Mouse (Mus musculus): ENCODE measurements around the gene Rab19. TPM values are rescaled to one million over a fixed set of nuclear protein-coding genes. Genes with fewer than 3 reads are reported as not detected.
"Not testable (repeated sequence)": the region's sequence is repeated elsewhere in the genome, so short reads cannot be mapped to it uniquely, and the experiment has no call there.

Gene Rab19
- polyA plus RNA-seq (2017; shearing (Covaris generic)), result 10 to 100 TPM; 64.0 to 72.1 TPM

- no peak for ATAC-seq
These were observed at the start of gene Rab19 for GRCm38 (mm10) chr6:39381125-39381880. TSS of gene Rab19 (plus strand) at chr6:39381175.

GRCm38 (mm10) chr6:39331998-39332700 lies 48.8 kb upstream of the Rab19 start:
- no peak for ATAC-seq

GRCm38 (mm10) chr6:39334224-39334623 lies 46.8 kb upstream of the Rab19 start:
- ATAC-seq, result peak; percentile 99

GRCm38 (mm10) chr6:39334873-39335272 lies 46.1 kb upstream of the Rab19 start:
- no peak for ATAC-seq

- no peak for ATAC-seq
These were observed 42.6 kb upstream of the Rab19 start for GRCm38 (mm10) chr6:39338359-39338758.

GRCm38 (mm10) chr6:39341798-39342197 lies 39.2 kb upstream of the Rab19 start:
- ATAC-seq, result no peak

GRCm38 (mm10) chr6:39344020-39344419 lies 37.0 kb upstream of the Rab19 start:
- ATAC-seq, result peak; percentile 44

- ATAC-seq, result no peak
These were observed 35.5 kb upstream of the Rab19 start for GRCm38 (mm10) chr6:39345430-39345829.

GRCm38 (mm10) chr6:39346991-39347501 lies 33.9 kb upstream of the Rab19 start:
- no peak for ATAC-seq

- ATAC-seq, result peak; percentile 71
These were observed 32.8 kb upstream of the Rab19 start for GRCm38 (mm10) chr6:39347880-39348814.

GRCm38 (mm10) chr6:39348946-39349345 lies 32.0 kb upstream of the Rab19 start:
- no peak for ATAC-seq

- ATAC-seq, result not testable (repeated sequence)
These were observed 21.8 kb upstream of the Rab19 start for GRCm38 (mm10) chr6:39359207-39359606.

- no peak for ATAC-seq
These were observed 18.3 kb upstream of the Rab19 start for GRCm38 (mm10) chr6:39362684-39363083.

- no peak for ATAC-seq
These were observed 11.3 kb upstream of the Rab19 start for GRCm38 (mm10) chr6:39369631-39370030.

GRCm38 (mm10) chr6:39372042-39372441 lies 8.9 kb upstream of the Rab19 start:
- ATAC-seq, result no peak

GRCm38 (mm10) chr6:39372727-39373126 lies 8.2 kb upstream of the Rab19 start:
- ATAC-seq, result no peak

- no peak for ATAC-seq
These were observed 7.5 kb upstream of the Rab19 start for GRCm38 (mm10) chr6:39373301-39373955.

- ATAC-seq, result no peak
These were observed 4.2 kb upstream of the Rab19 start for GRCm38 (mm10) chr6:39376775-39377174.

GRCm38 (mm10) chr6:39377311-39377827 lies 3.6 kb upstream of the Rab19 start, which contains the start of gene Slc37a3:
TSS of gene Slc37a3 (minus strand) at chr6:39377675.
- ATAC-seq, result peak; percentile 18

GRCm38 (mm10) chr6:39378161-39378835 lies 2.7 kb upstream of the Rab19 start:
- ATAC-seq, result not testable (repeated sequence)

GRCm38 (mm10) chr6:39379224-39379623 lies 1.8 kb upstream of the Rab19 start:
- ATAC-seq, result peak; percentile 80
